Mouse (Mus musculus): ENCODE measurements at regions not wholly inside any gene's neighbourhood (a gene's known extent, or its start where the extent isn't known, plus 50 kb on each side); places are given as distances from the start of the nearest gene placed in this dataset.

DNA sequence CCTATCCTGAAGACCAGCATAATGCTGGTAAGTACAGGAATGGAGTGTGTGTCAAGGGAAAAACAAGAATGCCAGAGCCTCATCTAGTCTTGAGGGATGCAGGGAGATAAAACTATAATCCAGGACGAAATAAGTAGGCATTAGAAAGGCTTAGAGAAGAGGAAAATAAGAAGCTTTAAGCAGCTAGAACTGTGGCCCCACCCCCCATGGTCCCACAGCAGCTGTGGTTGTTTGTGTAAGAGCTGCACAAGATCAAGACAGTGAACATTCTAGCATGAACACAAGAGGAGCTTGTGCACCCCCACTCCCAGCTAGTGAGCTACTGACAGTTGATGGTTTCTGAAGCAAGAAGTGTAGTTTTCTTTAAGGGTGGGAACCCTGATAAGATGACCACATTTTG is 315.9 kb downstream of the Tmem135 start:
- Histone ChIP-seq H3K9ac (no peak overlapping the region), H3K27me3 (no peaks in the 10 kb centered on the region), H3K9me3 (no peaks in the 10 kb centered on the region), H3K4me1 (no peaks in the 10 kb centered on the region), H3K4me3 (replicated peaks) (no peak overlapping the region), H3K27ac (no peak overlapping the region), H3K4me2 (no peak overlapping the region), H3K36me3 (replicated peaks) (no peaks in the 10 kb centered on the region)
- 30% methylated on average over 1 of the region's 1 CpGs for WGBS
- no peak for ATAC-seq (ENCODE audit: low FRiP score)

DNA sequence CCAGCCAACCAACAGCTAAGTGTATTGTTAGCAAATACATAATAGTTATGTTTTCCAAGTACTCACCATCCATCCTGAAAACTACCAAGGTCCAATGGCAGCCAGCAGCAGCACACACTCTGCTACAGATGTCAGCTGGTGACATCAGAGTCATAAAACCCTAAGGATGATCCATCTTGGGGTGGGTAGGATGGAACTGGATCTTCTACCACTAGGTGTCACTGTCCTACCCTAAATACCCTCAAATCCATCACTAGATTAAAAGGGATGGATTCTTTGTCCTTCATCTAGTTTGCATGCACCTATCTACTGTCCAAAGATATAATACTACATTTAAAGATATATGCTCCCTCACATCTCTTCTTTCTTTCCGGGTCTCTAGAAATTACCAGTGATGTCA is 317.7 kb downstream of the Tmem135 start:
- H3K9ac ChIP-seq = no peak overlapping the region
- WGBS = 79% methylated on average over 1 of the region's 1 CpGs
- ATAC-seq (ENCODE audit: low FRiP score) = no peak
- H3K4me2 ChIP-seq = no peak overlapping the region
- H3K4me1 ChIP-seq = no peaks in the 10 kb centered on the region
- no peak overlapping the region for H3K4me3 ChIP-seq (replicated peaks)
- no peaks in the 10 kb centered on the region for H3K9me3 ChIP-seq
- H3K27ac ChIP-seq = no peak overlapping the region
- no peaks in the 10 kb centered on the region for H3K27me3 ChIP-seq
- H3K36me3 ChIP-seq (replicated peaks) = no peaks in the 10 kb centered on the region

DNA sequence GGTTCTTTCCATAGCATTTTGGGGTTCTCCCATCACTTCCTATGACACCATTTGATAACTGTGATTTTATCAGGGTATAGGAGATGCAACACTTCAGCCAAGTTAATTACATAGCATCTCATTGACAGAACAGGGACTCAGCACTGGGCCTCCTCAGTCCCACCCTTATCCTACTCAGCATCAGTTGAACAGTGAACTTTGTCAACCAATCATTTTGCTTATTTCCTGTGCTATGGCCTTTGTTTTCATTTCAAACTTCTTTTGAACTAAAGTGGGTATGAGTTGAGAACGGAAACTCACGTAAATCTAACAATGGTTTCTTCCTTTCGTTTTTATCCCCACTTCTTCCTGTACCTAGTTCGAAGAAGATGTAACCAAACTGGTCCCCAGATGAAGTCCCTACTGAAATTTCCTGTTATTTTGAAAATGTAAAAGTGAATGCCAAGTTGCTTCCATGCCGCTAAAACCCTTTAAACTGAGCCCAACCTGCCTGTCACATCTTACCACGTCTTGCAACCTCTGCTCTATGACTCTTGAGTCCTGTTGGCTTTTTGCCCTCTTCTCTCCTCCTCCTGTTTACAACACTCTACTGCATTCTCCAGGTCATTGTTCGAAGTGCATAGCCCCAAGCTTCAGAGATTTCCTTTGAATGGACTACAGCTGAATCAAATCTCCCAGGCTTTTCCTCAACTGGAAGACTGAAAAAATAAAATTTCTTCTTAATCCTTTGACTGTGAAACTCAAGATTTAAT is 329.9 kb downstream of the Tmem135 start:
- Histone ChIP-seq H3K27me3 (no peaks in the 10 kb centered on the region), H3K27ac (no peak overlapping the region), H3K36me3 (replicated peaks) (no peaks in the 10 kb centered on the region), H3K9ac (no peak overlapping the region), H3K4me1 (no peaks in the 10 kb centered on the region), H3K4me2 (no peak overlapping the region), H3K9me3 (no peaks in the 10 kb centered on the region), H3K4me3 (replicated peaks) (no peak overlapping the region)
- no peak for ATAC-seq (ENCODE audit: low FRiP score)
- 82% methylated on average over 7 of the region's 7 CpGs for WGBS

- Histone ChIP-seq H3K27ac (no peak overlapping the region), H3K4me2 (no peak overlapping the region), H3K4me3 (replicated peaks) (no peak overlapping the region), H3K9me3 (no peaks in the 10 kb centered on the region), H3K9ac (no peak overlapping the region), H3K36me3 (replicated peaks) (no peaks in the 10 kb centered on the region), H3K27me3 (no peaks in the 10 kb centered on the region), H3K4me1 (no peaks in the 10 kb centered on the region)
- no peak for ATAC-seq (ENCODE audit: low FRiP score)
Observed at GRCm38 (mm10) chr7:89070030-89070429, 334.0 kb downstream of the Tmem135 start.

GRCm38 (mm10) chr7:89064462-89064861 is 339.6 kb downstream of the Tmem135 start:
- no peak for ATAC-seq (ENCODE audit: low FRiP score)
- Histone ChIP-seq H3K27me3 (no peaks in the 10 kb centered on the region), H3K9me3 (no peaks in the 10 kb centered on the region), H3K36me3 (replicated peaks) (no peaks in the 10 kb centered on the region), H3K27ac (no peak overlapping the region), H3K4me3 (replicated peaks) (no peak overlapping the region), H3K4me1 (no peaks in the 10 kb centered on the region), H3K4me2 (no peak overlapping the region), H3K9ac (no peak overlapping the region)
- 94% methylated on average over 3 of the region's 3 CpGs for WGBS

GRCm38 (mm10) chr7:89063630-89064029 is 340.4 kb downstream of the Tmem135 start:
- H3K9ac ChIP-seq = no peak overlapping the region
- H3K36me3 ChIP-seq (replicated peaks) = no peaks in the 10 kb centered on the region
- ATAC-seq (ENCODE audit: low FRiP score) = no peak
- H3K4me1 ChIP-seq = no peaks in the 10 kb centered on the region
- no peak overlapping the region for H3K4me2 ChIP-seq
- no peaks in the 10 kb centered on the region for H3K9me3 ChIP-seq
- no peak overlapping the region for H3K27ac ChIP-seq
- H3K4me3 ChIP-seq (replicated peaks) = no peak overlapping the region
- 93% methylated on average over 10 of the region's 10 CpGs for WGBS
- H3K27me3 ChIP-seq = no peaks in the 10 kb centered on the region

- Histone ChIP-seq H3K4me2 (no peak overlapping the region), H3K4me3 (replicated peaks) (no peak overlapping the region)
- no peak for ATAC-seq (ENCODE audit: low FRiP score)
Observed at GRCm38 (mm10) chr7:89054494-89054893, 349.5 kb downstream of the Tmem135 start.

DNA sequence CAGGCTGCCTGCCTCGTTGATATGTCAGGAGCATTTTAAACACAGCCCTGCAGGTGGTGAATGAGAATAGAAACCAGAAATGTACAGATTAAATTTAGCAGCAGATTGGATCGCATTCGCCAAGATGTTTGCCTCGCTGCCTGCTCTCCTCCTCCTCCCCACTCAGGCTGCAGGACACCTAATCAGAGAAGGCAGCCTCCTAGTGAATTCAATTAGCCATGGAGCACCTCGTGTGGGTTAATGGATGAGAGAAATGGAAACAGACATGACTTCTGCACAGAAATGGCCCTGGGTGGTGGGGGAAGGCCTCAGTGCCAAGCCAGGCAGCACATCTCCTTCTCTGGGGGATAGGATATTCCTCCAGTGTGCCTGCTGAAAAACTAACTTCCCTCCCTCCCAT is 352.8 kb downstream of the Tmem135 start:
- Histone ChIP-seq H3K36me3 (replicated peaks) (no peaks in the 10 kb centered on the region), H3K9me3 (no peaks in the 10 kb centered on the region), H3K27ac (no peak overlapping the region), H3K4me2 (no peak overlapping the region), H3K4me3 (replicated peaks) (no peak overlapping the region), H3K9ac (no peak overlapping the region), H3K27me3 (no peaks in the 10 kb centered on the region), H3K4me1 (no peaks in the 10 kb centered on the region)
- WGBS = 71% methylated on average over 5 of the region's 5 CpGs
- ATAC-seq (ENCODE audit: low FRiP score) = no peak

More at GRCm38 (mm10) chr7:89054494-89054893, 349.5 kb downstream of the Tmem135 start:
- H3K4me1 ChIP-seq = no peaks in the 10 kb centered on the region
- no peaks in the 10 kb centered on the region for H3K36me3 ChIP-seq (replicated peaks)
- H3K27me3 ChIP-seq = no peaks in the 10 kb centered on the region
- no peak overlapping the region for H3K9ac ChIP-seq
- WGBS = 89% methylated on average over 2 of the region's 2 CpGs
- H3K9me3 ChIP-seq = no peaks in the 10 kb centered on the region
- H3K27ac ChIP-seq = no peak overlapping the region

- H3K4me1 ChIP-seq = no peaks in the 10 kb centered on the region
- 50% methylated on average over 3 of the region's 3 CpGs for WGBS
- H3K27me3 ChIP-seq = no peaks in the 10 kb centered on the region
- ATAC-seq (ENCODE audit: low FRiP score) = peak; percentile 67; the same call in 1 of the 2 replicates
- no peak overlapping the region for H3K9ac ChIP-seq
- H3K36me3 ChIP-seq (replicated peaks) = no peaks in the 10 kb centered on the region
- no peaks in the 10 kb centered on the region for H3K9me3 ChIP-seq
- H3K4me3 ChIP-seq (replicated peaks) = no peak overlapping the region
- no peak overlapping the region for H3K4me2 ChIP-seq
- H3K27ac ChIP-seq = no peak overlapping the region
Observed at GRCm38 (mm10) chr7:89046405-89047217, 357.4 kb downstream of the Tmem135 start.

GRCm38 (mm10) chr7:89042977-89043376 is 361.0 kb downstream of the Tmem135 start:
- 0 out of 2 replicates have a peak, but pooled peaks have one; percentile 15 for ATAC-seq (ENCODE audit: low FRiP score)
- H3K27me3 ChIP-seq = no peaks in the 10 kb centered on the region
- H3K9ac ChIP-seq = no peak overlapping the region
- no peak overlapping the region for H3K27ac ChIP-seq
- H3K4me3 ChIP-seq (replicated peaks) = no peak overlapping the region
- H3K9me3 ChIP-seq = no peaks in the 10 kb centered on the region
- 68% methylated on average over 1 of the region's 1 CpGs for WGBS
- H3K36me3 ChIP-seq (replicated peaks) = no peaks in the 10 kb centered on the region
- H3K4me1 ChIP-seq = peaks cover 7% of the 10 kb centered on the region
- H3K4me2 ChIP-seq = no peak overlapping the region

DNA sequence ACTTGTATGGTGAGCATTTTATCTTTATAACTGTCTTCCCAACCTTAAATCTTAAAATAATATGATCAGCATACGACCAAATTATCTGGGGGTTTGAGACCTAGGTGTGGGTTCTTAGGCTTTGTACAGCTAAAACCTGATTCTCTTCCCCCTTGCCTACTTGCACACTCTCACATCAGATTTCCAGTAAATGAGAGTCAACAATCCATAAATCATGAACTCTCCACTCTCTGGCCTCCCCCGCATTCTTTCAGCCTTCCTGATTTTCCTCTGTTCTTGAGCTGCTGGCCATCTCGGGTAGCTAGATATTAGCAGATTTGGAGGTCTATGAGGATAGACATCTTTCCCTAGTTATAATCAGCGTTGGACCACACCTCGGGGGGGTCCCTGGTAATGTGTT is 362.7 kb downstream of the Tmem135 start:
- H3K4me3 ChIP-seq (replicated peaks) = no peak overlapping the region
- 83% methylated on average over 5 of the region's 5 CpGs for WGBS
- H3K4me1 ChIP-seq = peaks cover 7% of the 10 kb centered on the region
- H3K36me3 ChIP-seq (replicated peaks) = no peaks in the 10 kb centered on the region
- no peak overlapping the region for H3K27ac ChIP-seq
- no peak for ATAC-seq (ENCODE audit: low FRiP score)
- H3K9me3 ChIP-seq = no peaks in the 10 kb centered on the region
- no peak overlapping the region for H3K4me2 ChIP-seq
- H3K9ac ChIP-seq = no peak overlapping the region
- no peaks in the 10 kb centered on the region for H3K27me3 ChIP-seq

DNA sequence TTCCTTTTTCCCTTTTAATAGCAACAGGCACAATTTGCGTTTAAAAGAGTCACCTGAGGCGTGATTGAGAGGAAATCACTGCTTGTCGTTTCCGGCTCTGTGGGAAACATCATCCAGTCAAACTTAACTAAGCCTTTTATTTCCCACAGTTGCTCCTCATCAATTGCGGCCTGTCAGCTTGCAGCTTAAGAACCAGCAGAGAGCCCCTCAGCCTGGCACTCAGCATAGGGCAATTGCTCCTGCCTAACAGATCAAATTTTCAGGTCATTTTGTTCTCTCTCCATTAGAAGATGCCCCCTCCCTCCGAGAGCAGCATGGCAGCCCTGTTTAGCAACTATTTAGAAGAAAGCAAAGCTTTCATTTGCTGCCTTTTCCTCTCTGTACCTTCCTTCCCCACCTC is 363.9 kb downstream of the Tmem135 start:
- Histone ChIP-seq H3K4me2 (no peak overlapping the region), H3K4me3 (replicated peaks) (no peak overlapping the region), H3K9ac (no peak overlapping the region), H3K4me1 (peaks cover 7% of the 10 kb centered on the region), H3K9me3 (no peaks in the 10 kb centered on the region), H3K27ac (no peak overlapping the region), H3K27me3 (no peaks in the 10 kb centered on the region), H3K36me3 (replicated peaks) (no peaks in the 10 kb centered on the region)
- peak; percentile 49; the same call in 1 of the 2 replicates for ATAC-seq (ENCODE audit: low FRiP score)
- 12% methylated on average over 6 of the region's 6 CpGs for WGBS

Data from forebrain, embryonic 12.5 days (tissue).